Comparison of ENCODE assay signal across 9 mouse cellular contexts in genomic region chr10:18446359-18446820, GRCm38 (mm10).
A peak's percentile ranks its signal among the peaks of the same experiment; 100 is the strongest.
DNase-seq lines count a peak whose midpoint lies in the region; ATAC-seq and TF ChIP-seq lines count a peak whose summit lies in the region.
"Had no signal": no experiment of that assay in that cellular context is flagged by ENCODE, and none has a peak within 500 bp of the region (broad histone marks: within the 10 kb centered on the region; RNA-seq: fewer than 3 reads in every experiment).

No protein-coding gene starts in this region.

- peaks cover 33% of the 10 kb centered on the region for H3K4me1 ChIP-seq in heart, embryonic 11.5 days (ENCODE audit: control insufficient read depth, insufficient read depth, low read length)
- peaks cover 61% of the 10 kb centered on the region for H3K4me1 ChIP-seq in E14TG2a.4 (replicated peaks; ENCODE audit: low read depth, low read length)
- H3K4me1 ChIP-seq in embryonic facial prominence, embryonic 13.5 days = peaks cover 17% of the 10 kb centered on the region
- H3K4me1 ChIP-seq in hindbrain, postnatal 0 days (ENCODE audit: insufficient read depth, low read length) = 0 out of 2 replicates have a peak, but pooled peaks cover 7% of the 10 kb centered on the region

- H3K9me3 ChIP-seq in heart, embryonic 11.5 days (replicated peaks; ENCODE audit: control insufficient read depth, low read length) = no peaks in the 10 kb centered on the region
- H3K9me3 ChIP-seq in E14TG2a.4 (ENCODE audit: low read length) = no peaks in the 10 kb centered on the region
- no peaks in the 10 kb centered on the region for H3K9me3 ChIP-seq in embryonic facial prominence, embryonic 13.5 days
- no peaks in the 10 kb centered on the region for H3K9me3 ChIP-seq in hindbrain, postnatal 0 days (ENCODE audit: low read length)

- peak overlapping the region; percentile 36; the same call in 1 of the 2 replicates for H3K9ac ChIP-seq in heart, embryonic 11.5 days (ENCODE audit: low read depth, low read length)
- no peak overlapping the region for H3K9ac ChIP-seq in embryonic facial prominence, embryonic 13.5 days
- H3K9ac ChIP-seq in hindbrain, postnatal 0 days (replicated peaks; ENCODE audit: low read length) = no peak overlapping the region

- ATAC-seq in heart, embryonic 11.5 days (replicated peaks; ENCODE audit: insufficient number of reproducible peaks, low FRiP score, low TSS enrichment) = 0 out of 2 replicates have a peak, but pooled peaks have one; percentile 28
- no peak for ATAC-seq in embryonic facial prominence, embryonic 13.5 days (ENCODE audit: insufficient number of reproducible peaks, insufficient read depth, low FRiP score, low TSS enrichment, low read depth)
- peak; percentile 49; the same call in 1 of the 2 replicates for ATAC-seq in hindbrain, postnatal 0 days

- 10% methylated on average over 5 of the region's 7 CpGs for WGBS in heart, embryonic 11.5 days (ENCODE audit: insufficient replicate concordance)
- 10% methylated on average over 6 of the region's 7 CpGs for WGBS in embryonic facial prominence, embryonic 13.5 days
- WGBS in hindbrain, postnatal 0 days = 11% methylated on average over 5 of the region's 7 CpGs

- no peaks in the 10 kb centered on the region for H3K36me3 ChIP-seq in heart, embryonic 11.5 days (ENCODE audit: control insufficient read depth, insufficient read depth, low read length)
- H3K36me3 ChIP-seq in E14TG2a.4 (ENCODE audit: insufficient read depth, low read length) = no peaks in the 10 kb centered on the region
- no peaks in the 10 kb centered on the region for H3K36me3 ChIP-seq in embryonic facial prominence, embryonic 13.5 days
- H3K36me3 ChIP-seq in hindbrain, postnatal 0 days (ENCODE audit: insufficient read depth, low read length) = no peaks in the 10 kb centered on the region

- H3K27me3 ChIP-seq in heart, embryonic 11.5 days (ENCODE audit: control insufficient read depth, insufficient read depth, low read length) = no peaks in the 10 kb centered on the region
- no peaks in the 10 kb centered on the region for H3K27me3 ChIP-seq in E14TG2a.4 (ENCODE audit: insufficient read depth, low read length)
- no peaks in the 10 kb centered on the region for H3K27me3 ChIP-seq in embryonic facial prominence, embryonic 13.5 days
- no peaks in the 10 kb centered on the region for H3K27me3 ChIP-seq in hindbrain, postnatal 0 days (ENCODE audit: insufficient read depth, low read length)

- no peak for DNase-seq in heart, adult 8-10 months (ENCODE audit: low spot score)
- DNase-seq in hindbrain, postnatal 0 days (ENCODE audit: low spot score) = no peak
- no peak for DNase-seq in left cerebral cortex, postnatal 36 days (ENCODE audit: low spot score in 2 of 2)
- DNase-seq in urinary bladder, postnatal 4 days (ENCODE audit: low spot score in 2 of 2) = no peak
- DNase-seq in frontal cortex, adult 2 months (ENCODE audit: extremely low spot score in 1 of 2, low spot score in 1 of 2) = no peak
- DNase-seq: adrenal gland, postnatal 10 days had no signal

- H3K4me3 ChIP-seq in heart, embryonic 11.5 days (ENCODE audit: low read depth, low read length) = no peak overlapping the region
- H3K4me3 ChIP-seq in E14TG2a.4 (replicated peaks; ENCODE audit: low read length) = 0 out of 2 replicates have a peak overlapping the region, but pooled peaks have one; percentile 23
- H3K4me3 ChIP-seq in embryonic facial prominence, embryonic 13.5 days = no peak overlapping the region
- no peak overlapping the region for H3K4me3 ChIP-seq in hindbrain, postnatal 0 days (ENCODE audit: low read length)

- peak overlapping the region; percentile 38 for H3K4me2 ChIP-seq in heart, embryonic 11.5 days
- H3K4me2 ChIP-seq in embryonic facial prominence, embryonic 13.5 days = no peak overlapping the region
- H3K4me2 ChIP-seq in hindbrain, postnatal 0 days (ENCODE audit: low read depth, low read length) = 0 out of 2 replicates have a peak overlapping the region, but pooled peaks have one; percentile 11

- no peak for TF ChIP-seq CTCF in E14TG2a.4 (conservative IDR thresholded peaks at IDR 0.05; ENCODE audit: low read length)
- TF ChIP-seq CTCF in hindbrain, postnatal 0 days (IDR thresholded peaks at IDR 0.05; ENCODE audit: low read depth) = no peak

- peak overlapping the region; percentile 96 for H3K27ac ChIP-seq in heart, embryonic 11.5 days (ENCODE audit: low read depth, low read length)
- 0 out of 2 replicates have a peak overlapping the region, but pooled peaks have one; percentile 22 for H3K27ac ChIP-seq in embryonic facial prominence, embryonic 13.5 days
- H3K27ac ChIP-seq in hindbrain, postnatal 0 days = peak overlapping the region; percentile 54; the same call in 1 of the 2 replicates

- intact Hi-C loops in left cerebral cortex, postnatal 36 days (cut with DNase I) = no loop called here

Comparison
In these comparisons a context has a peak if more than half of its experiments do, and no peak if none do; other contexts are left out.
1. H3K27ac ChIP-seq: peak in every context shown above with its lines; median percentile 96 in heart, embryonic 11.5 days; 54 in hindbrain, postnatal 0 days; 22 in embryonic facial prominence, embryonic 13.5 days.